Mouse (Mus musculus) WW6 (cell line): Measurements from ENCODE around the gene Vmn1r38.
"Not testable (repeated sequence)": the region's sequence is repeated elsewhere in the genome, so short reads cannot be mapped to it uniquely, and the experiment has no call there.

ENCODE experiments used
- DNase-seq: peaks from one replicate; pipeline ENCODE4 v3.0.0-alpha.2; 2013; ENCODE audit warnings: low read depth, low spot score

Gene Vmn1r38

DNA sequence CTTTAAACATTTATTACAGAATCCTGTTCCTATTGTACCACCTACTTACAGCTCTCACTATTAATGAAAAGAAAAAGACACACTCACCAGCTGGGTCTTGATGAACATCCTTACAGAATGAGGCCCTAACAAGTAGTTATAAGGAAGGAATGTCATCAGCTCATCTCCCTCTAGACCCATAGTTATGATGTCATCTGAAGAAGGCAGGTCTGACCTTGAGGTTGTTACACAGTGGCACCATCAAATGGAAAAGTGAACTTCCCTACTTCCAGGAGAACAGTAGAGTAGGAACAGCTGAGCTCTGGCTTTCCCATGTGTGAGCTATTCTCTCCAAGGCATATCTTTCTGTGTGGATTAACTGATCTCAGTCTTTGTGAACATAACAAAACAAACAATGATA, at the start of gene Vmn1r38:
Gene Vmn1r38, minus strand, starts transcription at position 101 of the 400 bp plus-strand sequence.
- not testable (repeated sequence) for DNase-seq

DNA sequence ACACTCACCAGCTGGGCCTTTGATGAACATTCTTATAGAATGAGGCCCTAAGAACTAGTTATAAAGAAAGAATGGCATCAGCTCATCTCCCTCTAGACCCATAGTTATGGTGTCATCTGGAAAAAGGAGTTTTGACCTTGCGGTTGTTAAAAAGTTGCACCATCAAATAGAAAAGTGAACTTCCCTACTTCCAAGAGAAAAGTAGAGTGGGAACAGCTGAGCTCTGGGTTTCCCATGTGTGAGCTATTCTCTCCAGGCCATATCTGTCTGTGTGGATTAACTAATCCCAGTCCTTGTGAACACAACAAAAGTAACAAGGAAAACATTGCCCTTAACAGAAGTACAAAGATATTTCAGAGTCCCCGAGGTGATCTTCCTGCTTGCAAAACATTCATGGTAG, 28.1 kb upstream of the Vmn1r38 start, which contains the start of gene Vmn1r39:
Gene Vmn1r39, minus strand, starts transcription at position 101 of the 400 bp plus-strand sequence.
- no peak for DNase-seq

DNA sequence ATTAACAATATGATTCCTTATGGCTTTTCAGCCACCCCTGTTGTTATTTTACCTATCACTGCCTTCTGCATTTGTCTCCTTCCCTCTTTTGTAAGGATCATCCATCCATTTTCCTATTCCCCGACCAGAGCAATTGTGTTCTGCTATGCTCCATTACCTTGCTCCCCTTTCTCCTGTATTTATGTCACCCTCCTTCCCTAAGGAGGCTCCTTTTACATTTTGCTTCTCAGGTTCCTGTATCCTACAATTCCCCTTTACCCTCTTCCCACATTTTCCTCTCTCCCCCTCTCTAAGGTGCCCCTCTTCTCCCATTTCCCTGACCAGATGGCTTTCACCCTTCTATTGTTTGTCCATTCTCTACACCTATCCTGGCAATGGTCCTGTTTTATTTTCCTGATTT, 23.9 kb upstream of the Vmn1r38 start:
- DNase-seq, result no peak

DNA sequence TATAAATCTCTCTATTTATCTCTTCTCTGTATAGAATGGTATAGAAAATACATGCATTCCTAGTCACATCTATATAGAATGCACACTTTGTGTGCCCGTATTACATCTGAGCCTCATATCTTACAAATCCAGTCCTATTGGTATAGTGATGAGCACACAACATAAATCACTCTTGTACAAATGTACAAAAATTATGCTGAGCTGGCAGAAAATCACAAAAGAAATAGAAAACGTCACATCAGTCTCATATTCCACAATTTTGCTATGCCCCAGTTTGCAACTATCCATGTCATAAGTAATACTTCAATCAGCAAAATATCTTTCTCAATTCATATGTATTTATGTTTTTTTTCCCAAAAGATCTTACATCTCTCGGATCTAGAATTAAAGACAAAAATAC, 23.3 kb upstream of the Vmn1r38 start:
- DNase-seq, result no peak

DNA sequence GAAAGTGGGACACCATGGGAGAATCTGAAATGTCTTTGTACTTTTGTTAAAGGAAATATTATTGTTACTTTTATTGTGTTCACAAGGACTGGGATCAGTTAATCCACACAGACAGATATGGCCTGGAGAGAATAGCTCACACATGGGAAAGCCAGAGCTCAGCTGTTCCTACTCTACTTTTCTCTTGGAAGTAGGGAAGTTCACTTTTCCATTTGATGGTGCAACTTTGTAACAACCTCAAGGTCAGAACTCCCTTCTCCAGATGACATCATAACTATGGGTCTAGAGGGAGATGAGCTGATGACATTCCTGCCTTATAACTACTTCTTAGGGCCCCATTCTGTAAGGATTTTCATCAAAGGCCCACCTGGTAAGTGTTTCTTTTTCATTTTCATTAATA, 53.3 kb downstream of the Vmn1r38 start, which contains the start of gene Vmn1r37:
Gene Vmn1r37, plus strand, starts transcription at position 301 of the 400 bp plus-strand sequence.
- DNase-seq, result not testable (repeated sequence)
